Mouse (Mus musculus): ENCODE measurements around the gene Prss32.

The Prss32 gene

GRCm38 (mm10) chr17:23843812-23844273 lies at the start of gene Prss32, which contains the start of gene Prss41:
TSS of gene Prss32 (plus strand) at chr17:23843855.
TSS of gene Prss41 (minus strand) at chr17:23844172.
- peak; percentile 83 for DNase-seq (ENCODE audit: low read depth)

GRCm38 (mm10) chr17:23795323-23795722 lies 48.3 kb upstream of the Prss32 start:
- no peak for DNase-seq (ENCODE audit: low read depth)

- DNase-seq (ENCODE audit: low read depth): peak; percentile 67
Observed at GRCm38 (mm10) chr17:23797316-23797715, 46.3 kb upstream of the Prss32 start.

- DNase-seq (ENCODE audit: low read depth): no peak
Observed at GRCm38 (mm10) chr17:23801627-23802026, 42.0 kb upstream of the Prss32 start.

- DNase-seq (ENCODE audit: low read depth): peak; percentile 99
Observed at GRCm38 (mm10) chr17:23802746-23803365, 40.8 kb upstream of the Prss32 start.

GRCm38 (mm10) chr17:23803366-23804041 lies 40.2 kb upstream of the Prss32 start:
- peak; percentile 84 for DNase-seq (ENCODE audit: low read depth)

- peak; percentile 65 for DNase-seq (ENCODE audit: low read depth)
Observed at GRCm38 (mm10) chr17:23804426-23805085, 39.1 kb upstream of the Prss32 start.

- DNase-seq (ENCODE audit: low read depth): peak; percentile 56
Observed at GRCm38 (mm10) chr17:23806867-23807266, 36.8 kb upstream of the Prss32 start.

- DNase-seq (ENCODE audit: low read depth): no peak
Observed at GRCm38 (mm10) chr17:23807918-23808317, 35.7 kb upstream of the Prss32 start.

GRCm38 (mm10) chr17:23815641-23816040 lies 28.0 kb upstream of the Prss32 start:
- no peak for DNase-seq (ENCODE audit: low read depth)

GRCm38 (mm10) chr17:23818579-23818978 lies 25.1 kb upstream of the Prss32 start:
- no peak for DNase-seq (ENCODE audit: low read depth)

- no peak for DNase-seq (ENCODE audit: low read depth)
Observed at GRCm38 (mm10) chr17:23819235-23819634, 24.4 kb upstream of the Prss32 start.

- DNase-seq (ENCODE audit: low read depth): no peak
Observed at GRCm38 (mm10) chr17:23820731-23821130, 22.9 kb upstream of the Prss32 start.

GRCm38 (mm10) chr17:23822094-23822493 lies 21.6 kb upstream of the Prss32 start:
- DNase-seq (ENCODE audit: low read depth): no peak

GRCm38 (mm10) chr17:23823018-23823417 lies 20.6 kb upstream of the Prss32 start:
- no peak for DNase-seq (ENCODE audit: low read depth)

- no peak for DNase-seq (ENCODE audit: low read depth)
Observed at GRCm38 (mm10) chr17:23823614-23824013, 20.0 kb upstream of the Prss32 start.

- DNase-seq (ENCODE audit: low read depth): no peak
Observed at GRCm38 (mm10) chr17:23825591-23825990, 18.1 kb upstream of the Prss32 start.

GRCm38 (mm10) chr17:23828271-23829001 lies 15.2 kb upstream of the Prss32 start:
- peak; percentile 72 for DNase-seq (ENCODE audit: low read depth)

GRCm38 (mm10) chr17:23829064-23829619 lies 14.5 kb upstream of the Prss32 start, which contains the start of gene Elob:
TSS of gene Elob (minus strand) at chr17:23829136.
- DNase-seq (ENCODE audit: low read depth): peak; percentile 92

GRCm38 (mm10) chr17:23831201-23831600 lies 12.5 kb upstream of the Prss32 start:
- DNase-seq (ENCODE audit: low read depth): no peak

- DNase-seq (ENCODE audit: low read depth): no peak
Observed at GRCm38 (mm10) chr17:23836006-23836575, 7.6 kb upstream of the Prss32 start, which contains the start of gene Prss33. TSS of gene Prss33 (minus strand) at chr17:23836056.

All from naive thymus-derived CD4-positive, alpha-beta T cell, adult 2 months (primary cell).